Mouse (Mus musculus) midbrain, embryonic 15.5 days (tissue): ENCODE results near the gene Runx1. TPM values are rescaled to one million over a fixed set of nuclear protein-coding genes. Genes with fewer than 3 reads are reported as not detected.

Experiments used
- ATAC-seq: fragments of 200-750 bp; cut with Nextera tagmentation; replicated peaks from 2 replicates; pipeline ENCODE4 v1.8.0; 2017; ENCODE audit warnings: moderate TSS enrichment
- H3K27ac ChIP-seq: fragments of 300-500 bp; sonication (generic); 2 replicates; pipeline ENCODE4 v1.5.1; 2015; ENCODE audit warnings: mild to moderate bottlenecking, inconsistent platforms
- H3K27me3 ChIP-seq: fragments of 300-500 bp; sonication (generic); replicated peaks from 2 replicates; pipeline ENCODE4 v1.6.1; 2015; ENCODE audit warnings: inconsistent platforms
- H3K36me3 ChIP-seq: fragments of 300-500 bp; sonication (generic); replicated peaks from 2 replicates; pipeline ENCODE4 v1.6.1; 2015; ENCODE audit warnings: inconsistent platforms
- H3K4me1 ChIP-seq: fragments of 300-500 bp; sonication (generic); 2 replicates; pipeline ENCODE4 v1.6.1; 2015; ENCODE audit warnings: inconsistent platforms
- H3K4me2 ChIP-seq: fragments of 300-500 bp; sonication (generic); 2 replicates; pipeline ENCODE4 v1.6.1; 2015; ENCODE audit warnings: inconsistent platforms, mild to moderate bottlenecking, moderate library complexity
- H3K4me3 ChIP-seq: fragments of 300-500 bp; sonication (generic); 2 replicates; pipeline ENCODE4 v1.5.1; 2015; ENCODE audit warnings: mild to moderate bottlenecking, inconsistent platforms
- H3K9ac ChIP-seq: fragments of 300-500 bp; sonication (generic); 2 replicates; pipeline ENCODE4 v1.6.1; 2015; ENCODE audit warnings: mild to moderate bottlenecking, inconsistent platforms
- H3K9me3 ChIP-seq: fragments of 300-500 bp; sonication (generic); 2 replicates; pipeline ENCODE4 v1.6.1; 2016; ENCODE audit warnings: inconsistent platforms
- WGBS: fragments of 180-500 bp; shearing (Covaris S2); methylation state at CpG from one replicate; pipeline ENCODE4 v1.1.7; 2015; ENCODE audit warnings: mixed read lengths; 5-methylcytosine and 5-hydroxymethylcytosine counted together
- polyA plus RNA-seq: library from polyadenylated mRNA; unstranded; fragments of >200 nt; fragmentation: Nextera tagmentation; extraction: Ambion mirVana; gene quantifications from 2 replicates; pipeline ENCODE4 v1.2.1, GENCODE M21; 2015

Gene Runx1
- polyA plus RNA-seq, 1 experiment from 2014 or later: 0.67 TPM

DNA sequence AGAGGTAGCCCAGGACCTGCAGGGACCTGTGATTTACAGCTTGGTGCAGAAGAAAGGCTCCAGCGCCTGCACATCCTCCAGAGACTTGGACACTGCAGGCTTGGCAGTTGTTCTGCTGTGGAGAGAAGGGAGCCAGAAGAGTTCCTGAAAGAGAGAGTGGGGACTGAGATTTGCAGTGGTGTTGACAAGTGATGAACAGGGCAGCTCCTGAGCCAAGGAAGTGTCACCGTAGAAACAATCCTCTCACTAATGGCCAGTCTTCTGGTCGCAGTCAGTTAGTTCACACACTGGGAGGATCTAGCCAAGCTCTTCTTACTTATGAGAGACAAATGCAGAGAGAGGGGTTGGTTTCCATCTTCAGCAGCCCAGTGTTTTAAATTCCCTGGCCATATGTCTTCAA is 24.5 kb upstream of the Runx1 start:
- ATAC-seq: no peak
- H3K4me3 ChIP-seq: no peak overlapping the region
- no peak overlapping the region for H3K27ac ChIP-seq
- no peak overlapping the region for H3K4me2 ChIP-seq
- no peaks in the 10 kb centered on the region for H3K9me3 ChIP-seq
- 78% methylated on average over 3 of the region's 3 CpGs for WGBS
- H3K4me1 ChIP-seq: peaks cover 6% of the 10 kb centered on the region; the same call in 1 of the 2 replicates
- no peaks in the 10 kb centered on the region for H3K27me3 ChIP-seq
- no peak overlapping the region for H3K9ac ChIP-seq
- no peaks in the 10 kb centered on the region for H3K36me3 ChIP-seq

DNA sequence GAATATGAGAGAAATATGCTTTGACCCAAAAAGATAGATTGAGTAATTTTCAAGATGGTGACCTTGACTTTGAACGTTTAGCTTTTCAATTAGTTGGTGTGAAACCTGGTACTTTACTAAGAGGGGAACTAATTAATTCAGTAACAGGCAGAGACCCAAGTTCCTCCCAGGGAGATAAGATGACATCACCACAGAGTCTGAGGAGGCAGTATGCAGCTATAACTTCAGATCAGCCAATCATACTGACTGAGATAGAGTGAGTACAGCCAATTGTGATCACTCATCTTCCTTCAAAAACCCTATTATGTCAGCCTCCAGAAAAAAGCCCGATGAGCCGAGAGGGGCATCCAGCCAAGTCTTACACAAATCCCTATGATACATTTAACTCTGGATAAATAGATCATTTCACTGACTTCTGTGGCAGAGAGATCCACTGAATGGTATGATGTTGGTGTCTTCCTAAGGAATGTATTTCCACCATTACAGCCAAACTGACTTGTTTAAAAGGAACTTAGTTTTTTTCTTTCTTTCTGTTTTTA is 21.9 kb upstream of the Runx1 start:
- Histone ChIP-seq H3K4me2 (no peak overlapping the region), H3K9ac (no peak overlapping the region), H3K9me3 (no peaks in the 10 kb centered on the region), H3K36me3 (no peaks in the 10 kb centered on the region), H3K4me3 (no peak overlapping the region), H3K27me3 (no peaks in the 10 kb centered on the region), H3K27ac (no peak overlapping the region), H3K4me1 (peaks cover 9% of the 10 kb centered on the region; the same call in 1 of the 2 replicates)
- ATAC-seq: no peak
- WGBS: 72% methylated on average over 3 of the region's 3 CpGs

DNA sequence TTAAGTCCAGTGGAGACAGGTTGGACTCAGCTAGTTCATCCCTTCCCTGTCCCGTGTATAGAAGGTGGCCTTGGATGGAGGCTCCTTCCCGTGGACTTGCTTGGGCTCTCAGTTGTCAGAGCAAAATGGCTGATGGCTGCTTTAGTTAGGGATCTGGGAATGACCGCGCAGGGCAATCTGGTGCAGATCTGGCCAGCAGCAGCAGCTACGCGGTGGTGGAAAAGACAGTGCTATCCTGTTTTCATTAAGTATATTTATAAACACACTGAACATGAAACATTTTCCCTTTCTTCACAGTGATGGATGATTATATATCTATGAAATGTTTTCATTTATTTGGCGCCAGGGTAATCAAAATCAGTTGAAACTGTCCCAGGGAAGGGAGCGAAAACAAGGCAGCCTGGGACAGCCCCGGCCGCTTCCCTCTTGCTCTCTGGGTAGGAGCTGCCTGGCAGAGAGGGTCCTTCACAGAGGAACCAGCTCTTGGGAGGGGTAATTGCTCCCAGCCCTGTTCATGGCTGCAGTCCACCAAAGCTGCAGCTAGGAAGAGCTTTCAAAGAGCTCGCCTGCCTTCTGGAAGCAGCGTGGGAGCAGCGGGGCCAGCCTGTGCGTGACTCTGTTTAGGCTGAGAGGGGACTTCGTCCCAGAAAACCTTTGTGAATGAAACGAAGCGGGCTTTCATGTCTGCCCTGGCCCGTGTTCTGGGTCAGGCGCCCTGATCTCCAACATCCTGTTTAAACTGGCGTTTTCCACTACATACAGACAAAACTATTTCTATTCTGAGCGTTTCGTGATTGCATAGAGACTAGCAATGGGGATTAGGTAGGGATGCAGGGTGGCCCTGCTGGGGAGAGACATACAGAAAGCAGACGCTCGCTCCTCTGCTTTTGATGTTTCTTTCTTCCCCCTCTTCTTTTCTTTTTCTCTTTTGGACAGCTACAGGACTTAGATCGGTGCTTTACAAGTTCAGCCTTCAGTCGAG is 19.6 kb upstream of the Runx1 start:
- Histone ChIP-seq H3K9me3 (no peaks in the 10 kb centered on the region), H3K36me3 (no peaks in the 10 kb centered on the region), H3K27me3 (no peaks in the 10 kb centered on the region), H3K4me3 (no peak overlapping the region), H3K9ac (no peak overlapping the region), H3K27ac (0 out of 2 replicates have a peak overlapping the region, but pooled peaks have one; percentile 45), H3K4me2 (peak overlapping the region; percentile 29), H3K4me1 (peaks cover 9% of the 10 kb centered on the region; the same call in 1 of the 2 replicates)
- WGBS: 43% methylated on average over 26 of the region's 26 CpGs
- ATAC-seq: peak; percentile 73

DNA sequence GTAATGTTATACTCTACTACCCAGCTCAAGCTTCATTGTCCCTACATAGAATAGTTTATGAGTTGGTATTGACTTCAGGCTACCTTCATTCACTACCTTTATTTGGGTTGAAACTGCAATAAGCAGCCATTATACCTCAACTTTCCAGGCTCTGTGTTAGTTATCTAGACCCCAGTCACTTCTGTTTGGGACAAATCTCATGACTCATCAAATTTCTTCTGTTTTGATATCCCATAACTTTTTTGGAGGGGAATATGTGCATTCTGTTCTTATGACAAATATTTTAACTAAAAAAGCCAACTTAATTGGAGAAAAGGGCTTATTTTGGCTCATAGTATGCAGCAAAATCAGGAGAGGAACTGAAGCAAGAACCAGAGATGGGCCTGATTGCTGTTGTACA is 12.8 kb upstream of the Runx1 start:
- no peaks in the 10 kb centered on the region for H3K4me1 ChIP-seq
- no peaks in the 10 kb centered on the region for H3K9me3 ChIP-seq
- H3K4me2 ChIP-seq: no peak overlapping the region
- no peaks in the 10 kb centered on the region for H3K27me3 ChIP-seq
- H3K9ac ChIP-seq: no peak overlapping the region
- H3K36me3 ChIP-seq: no peaks in the 10 kb centered on the region
- ATAC-seq: no peak
- no peak overlapping the region for H3K27ac ChIP-seq
- no peak overlapping the region for H3K4me3 ChIP-seq

DNA sequence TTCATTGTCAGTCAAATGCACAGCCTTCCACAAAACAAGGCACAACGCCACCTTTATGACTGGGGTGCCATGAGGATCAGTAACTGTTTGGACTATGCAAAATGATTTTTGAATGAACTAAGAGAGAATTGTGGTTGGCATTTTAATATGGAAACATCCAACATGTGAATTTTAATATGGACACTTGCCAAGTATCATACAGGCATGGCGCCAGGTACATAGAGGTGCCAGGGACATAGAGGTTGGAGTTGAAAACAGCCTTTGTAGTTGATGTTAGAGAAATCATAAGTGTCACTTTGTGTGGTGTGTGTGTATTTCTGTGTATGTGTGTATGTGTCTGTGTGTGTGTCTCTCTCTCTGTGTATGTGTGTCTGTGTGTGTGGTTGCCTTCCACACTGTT is 5.4 kb upstream of the Runx1 start:
- Histone ChIP-seq H3K27me3 (no peaks in the 10 kb centered on the region), H3K4me1 (peaks cover 20% of the 10 kb centered on the region), H3K9me3 (no peaks in the 10 kb centered on the region), H3K36me3 (no peaks in the 10 kb centered on the region), H3K4me3 (no peak overlapping the region), H3K4me2 (no peak overlapping the region), H3K9ac (no peak overlapping the region), H3K27ac (no peak overlapping the region)
- WGBS: 90% methylated on average over 2 of the region's 2 CpGs
- ATAC-seq: no peak

DNA sequence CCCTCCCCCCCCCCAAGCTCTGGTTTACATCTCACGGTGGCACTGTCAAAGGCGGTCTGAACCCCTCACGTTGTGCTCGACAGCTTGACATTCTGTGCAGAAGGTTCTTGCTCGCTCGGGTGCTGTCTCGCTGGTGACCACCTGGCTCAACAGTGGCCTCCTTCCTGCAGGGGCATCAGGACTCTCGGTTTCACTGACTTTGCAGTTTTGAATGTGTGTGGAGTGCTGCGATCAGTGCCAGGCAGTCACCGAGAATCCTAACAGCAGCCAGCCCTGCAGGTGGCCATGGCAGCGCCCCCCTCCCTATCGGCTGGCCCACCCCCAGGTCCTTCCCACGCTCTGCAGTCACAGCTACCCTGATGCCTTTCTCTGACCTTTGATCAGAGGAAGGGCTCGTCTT is 4.5 kb upstream of the Runx1 start:
- Histone ChIP-seq H3K27me3 (no peaks in the 10 kb centered on the region), H3K4me1 (peaks cover 20% of the 10 kb centered on the region), H3K27ac (no peak overlapping the region), H3K4me2 (no peak overlapping the region), H3K36me3 (no peaks in the 10 kb centered on the region), H3K9ac (no peak overlapping the region), H3K4me3 (no peak overlapping the region), H3K9me3 (no peaks in the 10 kb centered on the region)
- whole genome bisulfite sequencing: 35% methylated on average over 14 of the region's 14 CpGs
- no peak for ATAC-seq

DNA sequence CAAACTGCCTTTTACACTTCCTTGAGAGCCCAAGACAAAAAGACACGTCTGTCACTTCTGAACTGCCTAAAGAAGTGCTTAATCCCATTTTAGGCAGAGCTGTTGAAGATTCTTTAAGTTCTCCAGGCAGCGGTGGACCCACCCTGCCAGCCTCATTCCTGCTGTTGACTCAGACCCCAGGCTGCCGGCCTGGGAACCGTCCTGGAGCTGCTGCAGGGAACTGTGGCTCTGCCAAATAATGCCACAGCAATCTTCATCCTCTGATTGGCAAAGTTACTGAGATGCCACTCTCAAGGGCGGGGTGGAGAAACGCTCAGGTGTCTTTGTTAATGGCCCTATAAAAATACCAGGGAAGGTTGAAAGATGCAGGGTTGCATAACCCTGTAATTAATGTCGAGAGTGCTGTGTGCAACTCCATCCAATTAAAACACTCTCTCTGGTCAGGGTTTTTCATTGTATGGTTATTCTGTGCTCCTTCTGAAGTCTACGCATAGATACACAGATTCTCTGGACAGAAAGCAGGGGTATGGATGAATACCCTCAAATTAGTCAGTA is 2.4 kb upstream of the Runx1 start:
- Histone ChIP-seq H3K4me1 (peaks cover 20% of the 10 kb centered on the region), H3K4me2 (no peak overlapping the region), H3K27me3 (no peaks in the 10 kb centered on the region), H3K27ac (no peak overlapping the region), H3K9ac (no peak overlapping the region), H3K36me3 (no peaks in the 10 kb centered on the region), H3K9me3 (no peaks in the 10 kb centered on the region), H3K4me3 (no peak overlapping the region)
- 34% methylated on average over 8 of the region's 8 CpGs for WGBS
- ATAC-seq: no peak

DNA sequence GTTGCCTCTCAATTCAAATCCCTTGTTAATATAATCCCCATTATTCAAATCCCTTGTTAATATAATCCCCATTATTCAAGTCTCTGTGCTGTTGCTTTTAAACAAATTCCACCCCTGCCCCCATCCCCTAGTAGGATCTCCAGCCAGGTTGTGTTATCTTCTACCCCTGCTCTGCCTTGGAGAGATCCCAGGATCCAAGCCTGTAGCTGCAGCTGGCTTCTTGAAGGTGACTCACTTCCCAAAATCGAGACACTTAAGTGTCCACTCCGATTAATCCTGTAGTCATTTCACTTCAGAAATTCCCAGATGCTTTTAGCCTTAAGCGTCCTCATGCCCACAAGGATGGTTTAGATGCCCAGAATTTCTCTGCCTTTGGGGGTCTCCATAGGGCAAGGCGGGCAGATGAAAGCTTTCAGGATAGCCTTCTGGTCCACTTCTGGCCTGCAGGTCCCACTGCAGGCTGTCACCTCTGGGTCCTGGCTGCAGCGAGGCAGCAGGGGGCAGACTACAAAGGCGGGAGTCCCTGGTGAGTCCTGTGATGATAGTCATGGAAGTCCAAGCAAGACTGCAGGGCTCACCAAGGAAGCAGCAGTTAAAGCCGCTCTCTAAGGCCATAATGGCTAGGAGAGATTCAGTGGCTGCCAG is 1.8 kb upstream of the Runx1 start:
- Histone ChIP-seq H3K9ac (no peak overlapping the region), H3K4me2 (no peak overlapping the region), H3K4me3 (no peak overlapping the region), H3K36me3 (no peaks in the 10 kb centered on the region), H3K9me3 (no peaks in the 10 kb centered on the region), H3K27me3 (no peaks in the 10 kb centered on the region), H3K27ac (no peak overlapping the region), H3K4me1 (peaks cover 20% of the 10 kb centered on the region)
- 48% methylated on average over 7 of the region's 7 CpGs for WGBS
- ATAC-seq: no peak

DNA sequence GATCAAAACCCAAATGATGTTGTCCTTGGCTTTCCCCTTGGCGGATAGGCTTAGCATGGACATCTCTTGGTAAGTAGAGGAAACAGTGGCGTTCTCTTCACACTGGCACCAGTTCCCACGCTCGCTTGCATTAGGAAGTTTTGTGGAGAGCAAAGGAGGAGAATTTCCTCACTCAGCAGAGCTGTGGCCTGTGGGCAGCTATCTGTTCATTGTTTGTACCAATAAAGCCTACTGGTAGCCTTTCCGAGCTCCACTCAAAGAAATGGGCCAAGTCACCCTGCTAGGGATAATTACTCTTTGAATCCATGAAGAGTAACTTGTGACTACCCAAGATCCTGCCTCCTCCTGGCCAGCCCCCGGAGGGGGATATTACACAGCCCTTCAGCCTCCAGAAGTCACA is 734 bp upstream of the Runx1 start:
- no peak overlapping the region for H3K9ac ChIP-seq
- H3K9me3 ChIP-seq: no peaks in the 10 kb centered on the region
- H3K4me2 ChIP-seq: no peak overlapping the region
- ATAC-seq: no peak
- no peak overlapping the region for H3K27ac ChIP-seq
- H3K27me3 ChIP-seq: no peaks in the 10 kb centered on the region
- 88% methylated on average over 6 of the region's 6 CpGs for WGBS
- H3K4me3 ChIP-seq: no peak overlapping the region
- H3K36me3 ChIP-seq: no peaks in the 10 kb centered on the region
- H3K4me1 ChIP-seq: peaks cover 20% of the 10 kb centered on the region

DNA sequence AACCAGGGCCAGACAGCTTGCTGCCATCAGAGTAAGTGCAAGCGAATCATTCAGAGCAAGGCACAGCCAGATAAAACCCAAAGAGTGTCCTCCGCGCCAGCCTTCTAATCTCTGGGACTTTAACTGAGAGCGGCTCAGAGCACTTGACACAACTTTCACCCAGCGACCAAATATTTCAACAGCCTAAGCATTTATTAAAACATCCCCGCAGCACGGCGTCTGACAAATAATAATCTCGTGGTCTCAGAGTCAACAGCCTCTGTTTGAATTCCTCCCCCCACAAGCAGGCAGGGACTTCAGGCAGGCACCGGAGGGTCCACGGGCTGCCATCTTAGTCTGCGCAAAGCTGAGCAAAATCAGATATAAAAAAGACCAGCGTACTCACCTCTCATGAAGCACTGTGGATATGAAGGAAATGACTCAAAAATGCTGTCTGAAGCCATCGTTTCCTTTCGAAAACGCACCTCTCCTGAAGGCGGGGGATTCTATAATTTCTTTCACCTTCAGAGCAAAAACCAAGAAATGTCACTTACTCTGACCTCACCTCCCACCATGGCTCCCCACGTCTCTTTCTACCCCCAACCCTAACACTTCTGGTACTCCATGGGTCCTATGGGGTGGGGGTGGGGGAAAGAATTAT is 625 bp downstream of the Runx1 start:
- Histone ChIP-seq H3K27me3 (no peaks in the 10 kb centered on the region), H3K9ac (no peak overlapping the region), H3K4me2 (no peak overlapping the region), H3K4me3 (no peak overlapping the region), H3K27ac (no peak overlapping the region), H3K4me1 (peaks cover 14% of the 10 kb centered on the region), H3K36me3 (no peaks in the 10 kb centered on the region), H3K9me3 (no peaks in the 10 kb centered on the region)
- 81% methylated on average over 18 of the region's 18 CpGs for WGBS
- ATAC-seq: no peak

DNA sequence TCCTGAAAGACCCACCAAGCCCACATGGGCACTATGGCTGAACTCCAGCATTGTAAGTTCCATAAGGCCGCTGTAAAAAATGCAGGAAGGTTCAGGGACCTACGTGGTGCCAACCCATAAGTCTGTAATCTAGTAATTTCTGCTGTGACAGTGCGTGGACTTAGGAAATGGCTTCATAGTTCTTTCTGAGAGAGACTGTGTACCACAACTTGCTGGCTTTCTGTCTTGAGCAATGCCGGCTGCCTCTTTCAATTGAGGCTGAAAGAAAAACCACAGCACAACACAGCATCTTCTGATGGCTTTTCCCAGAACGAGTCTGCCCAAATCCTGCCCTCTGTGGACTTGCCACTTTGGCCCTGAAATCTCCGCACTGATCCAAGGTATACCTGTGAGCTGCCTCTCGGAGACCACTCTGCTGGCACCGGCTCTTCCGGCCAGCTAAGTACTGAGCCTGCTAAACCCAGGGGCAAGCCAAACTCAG is 1.2 kb downstream of the Runx1 start:
- Histone ChIP-seq H3K4me3 (no peak overlapping the region), H3K4me1 (peaks cover 11% of the 10 kb centered on the region), H3K36me3 (no peaks in the 10 kb centered on the region), H3K4me2 (no peak overlapping the region), H3K9ac (no peak overlapping the region), H3K27ac (no peak overlapping the region), H3K9me3 (no peaks in the 10 kb centered on the region), H3K27me3 (no peaks in the 10 kb centered on the region)
- WGBS: 91% methylated on average over 9 of the region's 9 CpGs
- ATAC-seq: no peak
